Mouse (Mus musculus) MEL (cell line): ENCODE results near the gene Dlx1.

Source experiments
- HCFC1 ChIP-seq: IDR thresholded peaks from 2 replicates; pipeline ENCODE4 v1.6.1; 2012; ENCODE audit warnings: low read depth, mild to moderate bottlenecking, inconsistent platforms, low read length, improper control_type of control experiment, moderate library complexity
- TCF12 ChIP-seq: IDR thresholded peaks from 2 replicates; pipeline ENCODE4 v1.6.1; 2014; ENCODE audit warnings: low read depth, mild to moderate bottlenecking, inconsistent platforms, low read length, improper control_type of control experiment, moderate library complexity
- UBTF ChIP-seq: IDR thresholded peaks from 2 replicates; pipeline ENCODE4 v1.6.1; 2012; ENCODE audit warnings: low read depth, mild to moderate bottlenecking, inconsistent platforms, low read length, improper control_type of control experiment, moderate library complexity, borderline replicate concordance; ENCODE audit not compliant: insufficient read depth

- no peak for TF ChIP-seq TCF12
- TF ChIP-seq UBTF = no peak
- no peak for TF ChIP-seq HCFC1
These were observed 3.2 kb downstream of the Dlx1 start for GRCm38 (mm10) chr2:71531124-71531590.
